Mouse (Mus musculus): ENCODE data around the gene Olfr57.
"Not testable (repeated sequence)": the region's sequence is repeated elsewhere in the genome, so short reads cannot be mapped to it uniquely, and the experiment has no call there.

Gene Olfr57

GRCm38 (mm10) chr10:79028441-79028840 lies at the start of gene Olfr57:
Gene Olfr57 (plus strand): TSS chr10:79028741.
- no peak for DNase-seq (ENCODE audit: low spot score in 2 of 2)

DNA sequence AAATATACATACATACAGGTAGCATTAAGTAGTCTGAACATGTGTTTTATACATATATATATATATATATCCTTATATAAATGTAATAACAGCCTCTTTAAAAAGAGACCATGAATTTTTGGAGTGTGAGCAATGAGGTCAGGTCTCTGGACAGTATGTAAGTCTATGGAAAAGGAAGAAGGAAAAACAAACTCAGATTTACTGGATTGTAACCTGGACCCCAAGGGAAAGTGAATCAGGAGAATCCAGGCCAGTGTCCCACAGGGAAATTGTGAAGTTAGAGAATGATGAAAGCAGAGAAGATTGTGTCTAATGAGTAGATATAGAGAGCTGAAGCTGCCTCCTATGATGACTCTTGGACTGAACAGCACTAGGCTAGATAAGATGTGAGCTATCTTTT lies 47.8 kb upstream of the Olfr57 start, which contains the start of gene Olfr1352:
Gene Olfr1352, plus strand, starts transcription at position 301 of the 400 bp plus-strand sequence.
- no peak for DNase-seq (ENCODE audit: low spot score in 2 of 2)

GRCm38 (mm10) chr10:79012172-79012571 lies 16.4 kb upstream of the Olfr57 start, which contains the start of gene Olfr1351:
Gene Olfr1351 (plus strand): TSS chr10:79012472.
- no peak for DNase-seq (ENCODE audit: low spot score in 2 of 2)

DNA sequence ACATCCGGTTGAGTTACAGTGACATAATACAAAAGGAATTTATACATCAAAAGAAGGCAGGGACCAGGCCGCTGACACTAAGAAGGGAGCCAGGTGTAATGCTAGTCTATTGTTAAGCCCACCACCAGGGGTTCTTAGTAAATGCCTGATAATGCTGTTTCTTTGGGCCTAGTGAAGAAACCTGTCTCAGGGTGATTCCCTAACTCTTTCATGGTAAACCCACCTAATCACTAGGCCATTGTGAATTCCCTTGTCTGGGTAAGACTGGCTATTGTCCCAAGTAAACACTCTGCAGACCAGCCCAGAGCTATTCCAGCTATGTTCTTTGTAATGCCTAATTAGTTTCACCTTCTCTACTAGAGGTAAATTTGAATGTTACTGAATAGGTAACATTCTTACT lies 13.9 kb downstream of the Olfr57 start:
- DNase-seq (ENCODE audit: low spot score in 2 of 2) = not testable (repeated sequence)

DNA sequence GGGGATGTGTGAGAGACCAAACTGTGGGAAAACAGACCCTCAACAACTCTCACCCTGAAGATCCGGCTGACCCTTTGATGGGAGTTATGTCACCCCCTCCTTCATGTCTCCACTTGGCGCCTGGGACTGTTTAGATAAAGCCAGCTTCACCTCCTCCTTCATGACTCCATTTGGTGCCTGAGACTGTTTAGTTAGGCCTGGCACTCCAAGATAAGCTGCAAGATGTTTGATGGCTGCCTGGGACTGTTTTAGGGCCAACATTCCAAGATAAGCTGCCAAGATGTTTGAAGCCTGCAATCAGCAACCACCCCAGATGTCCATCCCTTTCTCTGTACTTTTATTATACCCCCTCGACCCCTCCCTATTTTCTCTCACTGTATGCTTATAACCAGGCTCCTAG lies 28.8 kb downstream of the Olfr57 start:
- not testable (repeated sequence) for DNase-seq (ENCODE audit: low spot score in 2 of 2)
